Mouse (Mus musculus): ENCODE results near the gene Nufip1.

Nufip1 gene

GRCm38 (mm10) chr14:76110396-76111221 is at the start of gene Nufip1, which contains the start of gene Gpalpp1:
Gene Nufip1 (plus strand): TSS chr14:76110891.
Gene Gpalpp1 (minus strand): TSS chr14:76110760.
- peak; percentile 94 to 97 for DNase-seq (ENCODE audit: low spot score in 2 of 2)

- DNase-seq (ENCODE audit: low spot score in 2 of 2): no peak
Observed at GRCm38 (mm10) chr14:76067237-76067636, 43.5 kb upstream of the Nufip1 start.

- no peak for DNase-seq (ENCODE audit: low spot score in 2 of 2)
Observed at GRCm38 (mm10) chr14:76068296-76068695, 42.4 kb upstream of the Nufip1 start.

- no peak for DNase-seq (ENCODE audit: low spot score in 2 of 2)
Observed at GRCm38 (mm10) chr14:76069296-76069695, 41.4 kb upstream of the Nufip1 start.

- no peak for DNase-seq (ENCODE audit: low spot score in 2 of 2)
Observed at GRCm38 (mm10) chr14:76072626-76073025, 38.1 kb upstream of the Nufip1 start.

GRCm38 (mm10) chr14:76074206-76074605 is 36.5 kb upstream of the Nufip1 start:
- DNase-seq (ENCODE audit: low spot score in 2 of 2): no peak

- DNase-seq (ENCODE audit: low spot score in 2 of 2): no peak
Observed at GRCm38 (mm10) chr14:76075721-76076120, 35.0 kb upstream of the Nufip1 start.

GRCm38 (mm10) chr14:76076602-76077001 is 34.1 kb upstream of the Nufip1 start:
- peak; percentile 63 to 82 for DNase-seq (ENCODE audit: low spot score in 2 of 2)

- DNase-seq (ENCODE audit: low spot score in 2 of 2): peak; percentile 82 to 85
Observed at GRCm38 (mm10) chr14:76077088-76077491, 33.6 kb upstream of the Nufip1 start.

GRCm38 (mm10) chr14:76081451-76081850 is 29.2 kb upstream of the Nufip1 start:
- DNase-seq (ENCODE audit: low spot score in 2 of 2): no peak

GRCm38 (mm10) chr14:76082086-76082636 is 28.5 kb upstream of the Nufip1 start:
- no peak for DNase-seq (ENCODE audit: low spot score in 2 of 2)

- no peak for DNase-seq (ENCODE audit: low spot score in 2 of 2)
Observed at GRCm38 (mm10) chr14:76084188-76084587, 26.5 kb upstream of the Nufip1 start.

- DNase-seq (ENCODE audit: low spot score in 2 of 2): no peak
Observed at GRCm38 (mm10) chr14:76097244-76097643, 13.4 kb upstream of the Nufip1 start.

GRCm38 (mm10) chr14:76097815-76098214 is 12.9 kb upstream of the Nufip1 start:
- DNase-seq (ENCODE audit: low spot score in 2 of 2): no peak

- DNase-seq (ENCODE audit: low spot score in 2 of 2): no peak
Observed at GRCm38 (mm10) chr14:76099543-76099942, 11.1 kb upstream of the Nufip1 start.

GRCm38 (mm10) chr14:76115744-76116143 is 5.1 kb downstream of the Nufip1 start:
- no peak for DNase-seq (ENCODE audit: low spot score in 2 of 2)

- no peak for DNase-seq (ENCODE audit: low spot score in 2 of 2)
Observed at GRCm38 (mm10) chr14:76118963-76119362, 8.3 kb downstream of the Nufip1 start.

GRCm38 (mm10) chr14:76120472-76120871 is 9.8 kb downstream of the Nufip1 start:
- peak; percentile 37 to 50 for DNase-seq (ENCODE audit: low spot score in 2 of 2)

GRCm38 (mm10) chr14:76121901-76122662 is 11.4 kb downstream of the Nufip1 start:
- peak; percentile 53 to 71 for DNase-seq (ENCODE audit: low spot score in 2 of 2)

- DNase-seq (ENCODE audit: low spot score in 2 of 2): peak in 1 of 2 experiments; percentile 15
Observed at GRCm38 (mm10) chr14:76122663-76123058, 12.0 kb downstream of the Nufip1 start.

- DNase-seq (ENCODE audit: low spot score in 2 of 2): peak in 1 of 2 experiments; percentile 0
Observed at GRCm38 (mm10) chr14:76127311-76127710, 16.6 kb downstream of the Nufip1 start.

- no peak for DNase-seq (ENCODE audit: low spot score in 2 of 2)
Observed at GRCm38 (mm10) chr14:76128174-76128573, 17.5 kb downstream of the Nufip1 start.
